Mouse (Mus musculus): ENCODE results near the gene Fbxo6. TPM values are rescaled to one million over a fixed set of nuclear protein-coding genes. Genes with fewer than 3 reads are reported as not detected.
"Not testable (repeated sequence)": the region's sequence is repeated elsewhere in the genome, so short reads cannot be mapped to it uniquely, and the experiment has no call there.

Fbxo6 gene
- polyA plus RNA-seq, 1 experiment from 2014 or later: 15.5 TPM

DNA sequence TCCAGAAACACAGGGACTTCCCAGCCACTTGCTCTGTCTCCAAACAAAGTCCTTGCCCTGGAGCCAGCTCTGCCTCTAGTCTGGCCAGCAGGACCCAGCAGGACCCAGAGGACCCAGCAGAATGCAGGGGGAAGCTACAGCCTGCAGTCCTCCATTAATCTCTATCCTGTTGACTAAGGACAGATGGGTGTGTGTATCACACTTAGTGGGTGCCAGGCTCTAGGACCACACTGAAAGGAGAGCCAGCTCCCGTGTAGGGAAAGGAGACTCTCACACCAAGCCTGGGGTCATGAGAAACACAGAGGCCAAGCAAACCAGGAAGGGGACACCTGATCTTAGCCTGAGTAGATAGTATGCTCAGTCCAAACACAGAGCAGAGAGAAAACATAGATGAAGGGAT lies 23.7 kb downstream of the Fbxo6 start:
- peak overlapping the region; percentile 21; the same call in 1 of the 2 replicates for H3K9ac ChIP-seq (ENCODE audit: low read depth, low read length)
- H3K4me3 ChIP-seq (ENCODE audit: low read depth, low read length): peak overlapping the region; percentile 70
- H3K27me3 ChIP-seq (ENCODE audit: control insufficient read depth, insufficient read depth, low read length): no peaks in the 10 kb centered on the region; the same call in 1 of the 2 replicates
- DNase-seq (ENCODE audit: low spot score) (no peak), ATAC-seq (ENCODE audit: low FRiP score) (no peak)
- peak overlapping the region; percentile 99; the same call in 1 of the 2 replicates for H3K27ac ChIP-seq (ENCODE audit: low read depth, low read length)
- WGBS: 50% methylated on average over 1 of the region's 1 CpGs
- peaks cover 3% of the 10 kb centered on the region; the same call in 1 of the 2 replicates for H3K4me1 ChIP-seq (replicated peaks; ENCODE audit: control insufficient read depth, insufficient read depth, low read length)
- H3K9me3 ChIP-seq (ENCODE audit: control insufficient read depth, low read length): no peaks in the 10 kb centered on the region
- H3K4me2 ChIP-seq (replicated peaks; ENCODE audit: low read depth, low read length): peak overlapping the region; percentile 88
- H3K36me3 ChIP-seq (ENCODE audit: control insufficient read depth, insufficient read depth, low read length): no peaks in the 10 kb centered on the region

DNA sequence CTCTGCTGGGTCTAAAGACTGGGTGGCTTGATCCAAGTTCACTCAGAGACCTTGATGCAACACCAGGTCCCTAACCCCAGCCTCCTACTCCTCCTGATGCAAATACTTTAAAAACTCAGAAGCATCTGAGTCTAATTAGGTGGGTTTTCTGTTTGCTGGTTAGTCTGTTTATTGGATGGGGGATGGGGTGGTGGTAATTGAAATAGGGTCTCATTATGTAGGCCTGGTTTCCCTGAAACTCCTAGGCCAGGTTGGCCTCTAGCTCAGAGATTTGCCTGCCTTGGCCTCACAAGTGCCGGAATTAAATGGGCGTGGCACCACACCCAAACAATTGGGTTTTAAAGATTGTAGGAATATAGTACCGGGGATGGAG lies 29.3 kb downstream of the Fbxo6 start:
- ATAC-seq (ENCODE audit: low FRiP score) (peak; percentile 4; the same call in 1 of the 2 replicates), DNase-seq (ENCODE audit: low spot score) (no peak)
- Histone ChIP-seq H3K9me3 (ENCODE audit: control insufficient read depth, low read length) (no peaks in the 10 kb centered on the region), H3K27me3 (ENCODE audit: control insufficient read depth, insufficient read depth, low read length) (no peaks in the 10 kb centered on the region), H3K4me3 (ENCODE audit: low read depth, low read length) (no peak overlapping the region), H3K9ac (ENCODE audit: low read depth, low read length) (no peak overlapping the region), H3K36me3 (ENCODE audit: control insufficient read depth, insufficient read depth, low read length) (no peaks in the 10 kb centered on the region), H3K4me1 (replicated peaks; ENCODE audit: control insufficient read depth, insufficient read depth, low read length) (no peaks in the 10 kb centered on the region; the same call in none of the 2 replicates), H3K27ac (ENCODE audit: low read depth, low read length) (peak overlapping the region; percentile 33; the same call in 1 of the 2 replicates), H3K4me2 (replicated peaks; ENCODE audit: low read depth, low read length) (no peak overlapping the region)
- WGBS: 82% methylated on average over 3 of the region's 3 CpGs

DNA sequence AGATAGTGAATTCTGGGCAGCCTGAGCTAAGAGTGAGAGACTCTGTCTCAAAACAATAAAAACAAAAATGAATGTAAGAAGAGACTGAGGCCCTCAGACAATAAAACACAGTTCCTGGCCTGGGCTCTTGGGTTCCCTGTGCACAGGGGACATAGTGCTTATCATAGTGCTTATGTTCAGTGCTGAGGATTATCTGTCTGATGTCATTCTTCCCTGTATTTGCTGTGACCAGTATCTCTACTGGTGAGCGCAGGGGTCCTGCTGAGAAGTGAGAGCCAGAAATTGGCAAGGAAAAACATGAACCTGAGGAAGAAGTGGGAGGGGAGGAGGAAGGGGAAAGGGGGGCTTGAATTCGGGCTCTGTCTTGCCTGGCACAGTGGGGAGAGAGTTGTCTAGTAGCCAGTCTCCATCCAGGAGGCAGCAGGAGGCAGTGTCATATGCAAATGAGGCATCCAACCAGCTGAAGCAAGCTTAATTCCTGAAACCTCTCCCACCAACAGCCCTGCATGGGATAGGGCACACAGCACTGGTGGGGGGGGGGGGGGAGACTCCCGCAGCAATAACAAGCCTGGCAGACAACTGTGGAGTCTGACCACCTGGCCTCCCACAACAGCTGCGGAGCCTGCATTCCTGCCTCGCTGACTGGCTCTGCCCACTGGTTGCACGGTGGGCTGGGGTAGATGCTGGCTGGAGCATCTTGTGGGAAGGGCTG lies 29.8 kb downstream of the Fbxo6 start:
- no peak overlapping the region for H3K4me2 ChIP-seq (replicated peaks; ENCODE audit: low read depth, low read length)
- no peaks in the 10 kb centered on the region for H3K36me3 ChIP-seq (ENCODE audit: control insufficient read depth, insufficient read depth, low read length)
- peak overlapping the region; percentile 33; the same call in 1 of the 2 replicates for H3K27ac ChIP-seq (ENCODE audit: low read depth, low read length)
- no peak overlapping the region for H3K9ac ChIP-seq (ENCODE audit: low read depth, low read length)
- 5% methylated on average over 6 of the region's 6 CpGs for WGBS
- no peaks in the 10 kb centered on the region for H3K9me3 ChIP-seq (ENCODE audit: control insufficient read depth, low read length)
- no peaks in the 10 kb centered on the region; the same call in none of the 2 replicates for H3K4me1 ChIP-seq (replicated peaks; ENCODE audit: control insufficient read depth, insufficient read depth, low read length)
- ATAC-seq (ENCODE audit: low FRiP score): peak; percentile 88
- peak; percentile 48 for DNase-seq (ENCODE audit: low spot score)
- no peak overlapping the region for H3K4me3 ChIP-seq (ENCODE audit: low read depth, low read length)
- no peaks in the 10 kb centered on the region for H3K27me3 ChIP-seq (ENCODE audit: control insufficient read depth, insufficient read depth, low read length)

- no peak for DNase-seq (ENCODE audit: low spot score)
- Histone ChIP-seq H3K4me1 (replicated peaks; ENCODE audit: control insufficient read depth, insufficient read depth, low read length) (no peaks in the 10 kb centered on the region; the same call in 1 of the 2 replicates), H3K27ac (ENCODE audit: low read depth, low read length) (no peak overlapping the region), H3K4me3 (ENCODE audit: low read depth, low read length) (no peak overlapping the region), H3K27me3 (ENCODE audit: control insufficient read depth, insufficient read depth, low read length) (no peaks in the 10 kb centered on the region), H3K9me3 (ENCODE audit: control insufficient read depth, low read length) (no peaks in the 10 kb centered on the region), H3K9ac (ENCODE audit: low read depth, low read length) (no peak overlapping the region), H3K36me3 (ENCODE audit: control insufficient read depth, insufficient read depth, low read length) (no peaks in the 10 kb centered on the region), H3K4me2 (replicated peaks; ENCODE audit: low read depth, low read length) (no peak overlapping the region)
- ATAC-seq (ENCODE audit: low FRiP score): no peak
- 89% methylated on average over 4 of the region's 4 CpGs for WGBS
Observed at GRCm38 (mm10) chr4:148121362-148121761, 30.6 kb downstream of the Fbxo6 start.

DNA sequence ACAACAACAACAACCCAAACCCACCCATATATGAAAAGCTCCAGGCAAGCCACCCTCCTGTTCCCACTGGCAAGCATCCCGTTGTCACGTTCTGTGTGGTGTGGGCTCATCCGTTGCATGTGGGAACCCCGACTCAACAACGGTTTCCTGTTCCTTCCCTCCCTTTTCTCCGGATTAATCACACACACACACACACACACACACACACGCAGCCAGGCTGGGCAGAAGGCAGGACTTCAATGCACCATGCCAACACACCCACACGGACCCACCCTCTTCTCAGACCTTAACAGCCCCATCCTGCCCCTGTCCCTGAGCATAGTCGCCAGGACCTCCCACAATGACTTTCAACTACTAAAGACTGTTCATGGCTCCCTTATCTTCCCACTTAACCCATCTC lies 31.4 kb downstream of the Fbxo6 start:
- 83% methylated on average over 9 of the region's 9 CpGs for whole genome bisulfite sequencing
- Histone ChIP-seq H3K36me3 (ENCODE audit: control insufficient read depth, insufficient read depth, low read length) (no peaks in the 10 kb centered on the region), H3K9ac (ENCODE audit: low read depth, low read length) (no peak overlapping the region), H3K4me1 (replicated peaks; ENCODE audit: control insufficient read depth, insufficient read depth, low read length) (peaks cover 1% of the 10 kb centered on the region; the same call in 1 of the 2 replicates), H3K4me3 (ENCODE audit: low read depth, low read length) (no peak overlapping the region), H3K27ac (ENCODE audit: low read depth, low read length) (no peak overlapping the region), H3K4me2 (replicated peaks; ENCODE audit: low read depth, low read length) (no peak overlapping the region), H3K9me3 (ENCODE audit: control insufficient read depth, low read length) (no peaks in the 10 kb centered on the region), H3K27me3 (ENCODE audit: control insufficient read depth, insufficient read depth, low read length) (no peaks in the 10 kb centered on the region)
- ATAC-seq (ENCODE audit: low FRiP score): no peak
- DNase-seq (ENCODE audit: low spot score): no peak

DNA sequence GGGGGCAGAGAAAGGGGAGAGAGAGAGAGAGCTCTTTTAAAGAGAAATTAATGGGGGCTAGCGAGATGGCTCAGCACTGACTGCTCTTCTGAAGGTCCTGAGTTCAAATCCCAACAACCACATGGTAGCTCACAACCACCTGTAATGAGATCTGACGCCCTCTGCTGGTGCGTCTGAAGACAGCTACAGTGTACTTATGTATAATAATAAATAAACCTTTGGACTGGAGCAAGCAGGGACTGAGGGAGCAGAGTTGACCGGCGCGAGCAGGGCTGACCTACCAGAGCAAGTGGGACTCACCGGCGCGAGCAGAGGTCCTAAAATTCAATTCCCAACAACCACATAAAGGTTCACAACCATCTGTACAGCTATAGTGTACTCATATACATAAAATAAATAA lies 32.4 kb downstream of the Fbxo6 start:
- not testable (repeated sequence) for H3K27ac ChIP-seq (ENCODE audit: low read depth, low read length); ATAC-seq (ENCODE audit: low FRiP score)

DNA sequence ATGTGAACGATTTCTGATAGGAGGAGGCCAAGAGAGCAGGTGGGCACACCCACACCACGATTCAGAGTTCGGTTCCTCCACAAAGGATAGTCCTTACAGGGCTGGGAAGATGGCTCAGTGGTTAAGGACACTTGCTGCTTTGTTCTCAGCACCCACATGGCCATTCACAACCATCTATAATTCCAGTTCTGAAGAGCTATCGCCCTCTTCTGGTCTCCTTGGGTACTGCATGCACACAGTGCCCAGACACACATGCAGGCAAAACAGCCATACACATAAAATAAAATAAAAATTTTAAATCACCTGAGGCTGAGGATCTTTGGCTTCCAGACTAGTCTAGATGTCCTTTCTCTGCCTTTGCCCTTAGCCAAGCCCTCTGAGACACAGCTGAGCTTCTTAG lies 34.5 kb downstream of the Fbxo6 start:
- no peak overlapping the region for H3K4me2 ChIP-seq (replicated peaks; ENCODE audit: low read depth, low read length)
- H3K36me3 ChIP-seq (ENCODE audit: control insufficient read depth, insufficient read depth, low read length): peaks cover 2% of the 10 kb centered on the region; the same call in 1 of the 2 replicates
- no peak for DNase-seq (ENCODE audit: low spot score)
- no peaks in the 10 kb centered on the region for H3K9me3 ChIP-seq (ENCODE audit: control insufficient read depth, low read length)
- peaks cover 8% of the 10 kb centered on the region for H3K4me1 ChIP-seq (replicated peaks; ENCODE audit: control insufficient read depth, insufficient read depth, low read length)
- no peak overlapping the region for H3K4me3 ChIP-seq (ENCODE audit: low read depth, low read length)
- WGBS: 78% methylated on average over 4 of the region's 4 CpGs
- no peak for ATAC-seq (ENCODE audit: low FRiP score)
- H3K27me3 ChIP-seq (ENCODE audit: control insufficient read depth, insufficient read depth, low read length): 0 out of 2 replicates have a peak, but pooled peaks cover 3% of the 10 kb centered on the region
- H3K9ac ChIP-seq (ENCODE audit: low read depth, low read length): no peak overlapping the region
- H3K27ac ChIP-seq (ENCODE audit: low read depth, low read length): no peak overlapping the region

More for the DNA sequence above, 32.4 kb downstream of the Fbxo6 start:
- H3K4me2 ChIP-seq (replicated peaks; ENCODE audit: low read depth, low read length); H3K9me3 ChIP-seq (ENCODE audit: control insufficient read depth, low read length); H3K27me3 ChIP-seq (ENCODE audit: control insufficient read depth, insufficient read depth, low read length); H3K4me1 ChIP-seq (replicated peaks; ENCODE audit: control insufficient read depth, insufficient read depth, low read length); H3K9ac ChIP-seq (ENCODE audit: low read depth, low read length); H3K36me3 ChIP-seq (ENCODE audit: control insufficient read depth, insufficient read depth, low read length); H3K4me3 ChIP-seq (ENCODE audit: low read depth, low read length); DNase-seq (ENCODE audit: low spot score): not testable (repeated sequence)
- 89% methylated on average over 9 of the region's 9 CpGs for WGBS

GRCm38 (mm10) chr4:148116657-148117056 lies 35.3 kb downstream of the Fbxo6 start:
- H3K4me2 ChIP-seq (replicated peaks; ENCODE audit: low read depth, low read length): no peak overlapping the region
- H3K27me3 ChIP-seq (ENCODE audit: control insufficient read depth, insufficient read depth, low read length): 0 out of 2 replicates have a peak, but pooled peaks cover 3% of the 10 kb centered on the region
- H3K9me3 ChIP-seq (ENCODE audit: control insufficient read depth, low read length): no peaks in the 10 kb centered on the region
- no peak overlapping the region for H3K9ac ChIP-seq (ENCODE audit: low read depth, low read length)
- ATAC-seq (ENCODE audit: low FRiP score) (no peak), DNase-seq (ENCODE audit: low spot score) (peak; percentile 38)
- H3K4me1 ChIP-seq (replicated peaks; ENCODE audit: control insufficient read depth, insufficient read depth, low read length): peaks cover 8% of the 10 kb centered on the region
- H3K27ac ChIP-seq (ENCODE audit: low read depth, low read length): no peak overlapping the region
- no peak overlapping the region for H3K4me3 ChIP-seq (ENCODE audit: low read depth, low read length)
- 79% methylated on average over 4 of the region's 4 CpGs for WGBS
- H3K36me3 ChIP-seq (ENCODE audit: control insufficient read depth, insufficient read depth, low read length): peaks cover 2% of the 10 kb centered on the region; the same call in 1 of the 2 replicates

GRCm38 (mm10) chr4:148115467-148115866 lies 36.5 kb downstream of the Fbxo6 start:
- H3K27me3 ChIP-seq (ENCODE audit: control insufficient read depth, insufficient read depth, low read length): 0 out of 2 replicates have a peak, but pooled peaks cover 3% of the 10 kb centered on the region
- H3K9ac ChIP-seq (ENCODE audit: low read depth, low read length): peak overlapping the region; percentile 59; the same call in 1 of the 2 replicates
- peak; percentile 36 for ATAC-seq (ENCODE audit: low FRiP score)
- H3K4me2 ChIP-seq (replicated peaks; ENCODE audit: low read depth, low read length): no peak overlapping the region
- peak; percentile 61 for DNase-seq (ENCODE audit: low spot score)
- WGBS: 9% methylated on average over 15 of the region's 15 CpGs
- H3K9me3 ChIP-seq (ENCODE audit: control insufficient read depth, low read length): no peaks in the 10 kb centered on the region
- peaks cover 2% of the 10 kb centered on the region; the same call in 1 of the 2 replicates for H3K36me3 ChIP-seq (ENCODE audit: control insufficient read depth, insufficient read depth, low read length)
- H3K4me3 ChIP-seq (ENCODE audit: low read depth, low read length): no peak overlapping the region
- peak overlapping the region; percentile 80; the same call in 1 of the 2 replicates for H3K27ac ChIP-seq (ENCODE audit: low read depth, low read length)
- H3K4me1 ChIP-seq (replicated peaks; ENCODE audit: control insufficient read depth, insufficient read depth, low read length): peaks cover 8% of the 10 kb centered on the region

All from hindbrain, embryonic 11.5 days (tissue).